Mouse (Mus musculus): Measurements from ENCODE around the gene Gm10073.

DNA sequence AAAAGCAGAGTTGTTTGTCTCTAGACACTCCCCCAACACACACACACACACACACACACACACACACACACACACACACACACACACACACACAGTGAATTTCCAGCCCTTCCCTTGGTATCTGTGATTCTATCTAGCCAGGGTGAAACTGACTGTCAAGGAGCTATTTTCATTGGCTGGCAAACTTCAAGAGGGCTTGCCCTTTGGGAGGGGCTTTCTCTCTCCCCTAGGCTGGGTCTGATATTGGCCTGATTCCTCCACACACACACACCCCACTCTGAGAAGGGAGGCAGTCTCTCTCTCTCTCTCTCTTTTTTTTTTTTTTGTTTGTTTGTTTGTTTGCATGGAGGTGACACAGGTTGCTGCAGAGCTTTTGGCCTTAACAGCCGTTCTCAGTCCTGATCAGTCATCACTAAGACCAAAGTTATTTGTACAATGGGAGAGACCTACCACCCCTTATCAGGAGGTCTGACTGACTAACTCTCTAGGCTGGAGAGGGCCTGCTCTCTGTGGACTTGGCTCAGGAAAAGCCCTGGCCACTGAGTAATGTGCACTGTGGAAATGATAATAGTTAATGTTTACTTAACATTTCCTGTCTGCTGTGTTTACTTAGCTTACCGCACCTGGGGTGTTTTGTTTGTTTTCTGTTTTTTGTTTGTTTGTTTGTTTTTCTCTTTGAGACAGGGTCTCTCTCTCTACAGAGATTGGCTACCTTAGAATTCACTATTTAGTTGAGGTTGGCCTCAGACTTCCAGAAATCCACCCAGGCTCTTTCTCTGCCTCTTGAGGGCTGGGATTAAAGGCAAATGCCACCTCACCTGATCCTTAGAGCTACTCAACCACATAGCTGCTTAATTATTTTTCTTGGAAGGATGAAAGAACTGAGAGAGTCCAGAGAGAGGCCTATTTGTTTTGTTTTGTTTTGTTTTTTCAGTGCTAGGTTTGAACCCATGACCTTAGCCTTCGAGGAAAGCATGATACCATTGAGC lies 15.5 kb upstream of the Gm10073 start:
- TF ChIP-seq POLR2A (IDR thresholded peaks at IDR 0.05; ENCODE audit: low read depth, low read length) (no peak), CTCF (conservative IDR thresholded peaks at IDR 0.05; ENCODE audit: insufficient read depth, insufficient read length, low read depth, low read length) (no peak)

Measured in kidney, adult 2 months (tissue).